Mouse (Mus musculus): ENCODE results near the gene Lactb. TPM values are rescaled to one million over a fixed set of nuclear protein-coding genes. Genes with fewer than 3 reads are reported as not detected.

Gene Lactb
- polyA plus RNA-seq, 1 experiment = 12.2 TPM

DNA sequence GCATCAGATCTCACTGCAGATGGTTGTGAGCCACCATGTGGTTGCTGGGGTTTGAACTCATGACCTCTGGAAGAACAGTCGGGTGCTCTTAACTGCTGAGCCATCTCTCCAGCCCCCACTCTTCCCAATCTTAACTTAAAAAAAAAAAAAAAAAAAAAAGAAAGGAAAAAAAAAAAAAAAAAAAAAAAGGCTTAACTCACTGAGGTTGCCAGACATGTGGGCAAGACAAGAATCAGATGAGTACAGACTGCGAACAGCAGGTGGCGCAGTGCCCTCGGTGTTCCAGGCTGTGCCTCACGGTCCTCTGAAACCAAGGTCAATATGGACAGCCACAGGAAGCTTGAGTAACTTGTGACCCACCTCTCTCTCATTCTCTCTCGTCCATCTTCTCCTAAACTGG is 25.8 kb upstream of the Lactb start:
- H3K27ac ChIP-seq (ENCODE audit: insufficient read depth, low read length) = no peak overlapping the region
- no peak overlapping the region for H3K9ac ChIP-seq (ENCODE audit: low read depth, poor library complexity, severe bottlenecking)
- no peak overlapping the region for H3K4me3 ChIP-seq (ENCODE audit: low read depth, low read length)
- no peaks in the 10 kb centered on the region for H3K9me3 ChIP-seq (replicated peaks; ENCODE audit: control insufficient read depth, insufficient read depth, low read length, poor library complexity, severe bottlenecking)
- H3K27me3 ChIP-seq (ENCODE audit: control insufficient read depth, insufficient read depth, low read length, poor library complexity, severe bottlenecking) = no peaks in the 10 kb centered on the region
- H3K36me3 ChIP-seq (ENCODE audit: control insufficient read depth, insufficient read depth, low read length, poor library complexity, severe bottlenecking) = no peaks in the 10 kb centered on the region
- TF ChIP-seq CTCF (IDR thresholded peaks at IDR 0.05; ENCODE audit: low read depth, low read length) = peak; percentile 91
- no peak for TF ChIP-seq POLR2A (IDR thresholded peaks at IDR 0.05; ENCODE audit: insufficient read depth, low read length)
- TF ChIP-seq EP300 (IDR thresholded peaks at IDR 0.05; ENCODE audit: insufficient read depth, low read depth, low read length) = peak; percentile 69; the same call in 1 of the 2 replicates
- no peaks in the 10 kb centered on the region for H3K4me1 ChIP-seq (ENCODE audit: control insufficient read depth, insufficient read depth, low read length)

DNA sequence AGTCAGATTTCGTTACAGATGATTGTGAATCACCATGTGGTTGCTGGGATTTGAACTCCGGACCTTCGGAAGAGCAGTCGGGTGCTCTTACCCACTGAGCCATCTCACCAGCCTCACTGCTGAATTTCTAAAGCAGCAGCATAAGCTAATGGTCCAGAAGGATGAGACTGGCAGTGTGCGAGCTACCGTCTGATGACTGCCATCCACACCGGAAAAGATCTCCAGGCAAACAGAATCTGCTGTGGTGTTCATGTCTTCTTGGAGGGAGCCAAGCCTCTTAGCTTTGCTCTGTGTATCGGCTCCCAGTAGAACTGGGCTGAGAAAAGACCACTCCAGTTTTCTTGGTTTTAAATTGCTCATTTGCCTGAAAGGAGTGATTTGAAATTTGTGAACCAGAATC is 24.4 kb upstream of the Lactb start:
- no peaks in the 10 kb centered on the region for H3K4me1 ChIP-seq (ENCODE audit: control insufficient read depth, insufficient read depth, low read length)
- TF ChIP-seq EP300 (IDR thresholded peaks at IDR 0.05; ENCODE audit: insufficient read depth, low read depth, low read length) (no peak), CTCF (IDR thresholded peaks at IDR 0.05; ENCODE audit: low read depth, low read length) (no peak), POLR2A (IDR thresholded peaks at IDR 0.05; ENCODE audit: insufficient read depth, low read length) (no peak)
- H3K27ac ChIP-seq (ENCODE audit: insufficient read depth, low read length) = no peak overlapping the region
- H3K27me3 ChIP-seq (ENCODE audit: control insufficient read depth, insufficient read depth, low read length, poor library complexity, severe bottlenecking) = no peaks in the 10 kb centered on the region
- no peaks in the 10 kb centered on the region for H3K36me3 ChIP-seq (ENCODE audit: control insufficient read depth, insufficient read depth, low read length, poor library complexity, severe bottlenecking)
- no peak overlapping the region for H3K9ac ChIP-seq (ENCODE audit: low read depth, poor library complexity, severe bottlenecking)
- no peak overlapping the region for H3K4me3 ChIP-seq (ENCODE audit: low read depth, low read length)
- H3K9me3 ChIP-seq (replicated peaks; ENCODE audit: control insufficient read depth, insufficient read depth, low read length, poor library complexity, severe bottlenecking) = no peaks in the 10 kb centered on the region

DNA sequence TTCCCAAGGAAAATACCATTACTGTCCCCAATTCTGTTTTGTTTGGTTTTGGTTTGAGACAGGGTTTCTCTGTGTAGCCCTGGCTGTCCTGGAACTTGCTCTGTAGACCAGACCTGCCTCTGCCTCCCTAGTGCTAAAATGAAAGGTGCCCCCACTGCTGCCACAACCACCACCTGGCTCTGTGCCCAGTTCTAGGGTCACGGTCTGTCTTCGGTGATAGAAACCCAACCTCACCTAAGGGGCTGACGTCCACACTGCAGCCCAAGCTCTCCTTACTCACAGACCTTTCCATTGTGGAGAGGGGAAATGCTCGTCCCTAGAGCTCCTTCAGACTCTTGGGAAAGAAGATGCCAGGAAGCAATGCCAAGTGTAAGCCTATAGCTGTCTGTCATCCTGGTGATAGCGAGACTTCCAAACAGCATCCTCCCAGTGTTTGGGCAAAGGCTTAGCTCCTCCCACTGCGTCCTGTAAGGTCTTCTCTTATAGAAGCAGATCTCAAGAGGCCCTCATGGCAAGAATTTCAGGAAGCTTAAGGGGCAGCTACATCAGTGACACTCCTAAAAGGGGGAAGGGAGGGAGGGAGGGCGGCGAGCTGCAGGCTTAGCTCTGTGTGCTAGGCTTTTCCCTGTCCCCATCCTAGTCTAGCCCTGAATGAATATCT is 16.6 kb upstream of the Lactb start:
- Histone ChIP-seq H3K4me1 (ENCODE audit: control insufficient read depth, insufficient read depth, low read length) (no peaks in the 10 kb centered on the region), H3K27ac (ENCODE audit: insufficient read depth, low read length) (no peak overlapping the region), H3K27me3 (ENCODE audit: control insufficient read depth, insufficient read depth, low read length, poor library complexity, severe bottlenecking) (no peaks in the 10 kb centered on the region), H3K4me3 (ENCODE audit: low read depth, low read length) (no peak overlapping the region), H3K9ac (ENCODE audit: low read depth, poor library complexity, severe bottlenecking) (no peak overlapping the region), H3K36me3 (ENCODE audit: control insufficient read depth, insufficient read depth, low read length, poor library complexity, severe bottlenecking) (no peaks in the 10 kb centered on the region), H3K9me3 (replicated peaks; ENCODE audit: control insufficient read depth, insufficient read depth, low read length, poor library complexity, severe bottlenecking) (no peaks in the 10 kb centered on the region)
- TF ChIP-seq EP300 (IDR thresholded peaks at IDR 0.05; ENCODE audit: insufficient read depth, low read depth, low read length) = no peak
- TF ChIP-seq POLR2A (IDR thresholded peaks at IDR 0.05; ENCODE audit: insufficient read depth, low read length) = no peak
- TF ChIP-seq CTCF (IDR thresholded peaks at IDR 0.05; ENCODE audit: low read depth, low read length) = no peak

DNA sequence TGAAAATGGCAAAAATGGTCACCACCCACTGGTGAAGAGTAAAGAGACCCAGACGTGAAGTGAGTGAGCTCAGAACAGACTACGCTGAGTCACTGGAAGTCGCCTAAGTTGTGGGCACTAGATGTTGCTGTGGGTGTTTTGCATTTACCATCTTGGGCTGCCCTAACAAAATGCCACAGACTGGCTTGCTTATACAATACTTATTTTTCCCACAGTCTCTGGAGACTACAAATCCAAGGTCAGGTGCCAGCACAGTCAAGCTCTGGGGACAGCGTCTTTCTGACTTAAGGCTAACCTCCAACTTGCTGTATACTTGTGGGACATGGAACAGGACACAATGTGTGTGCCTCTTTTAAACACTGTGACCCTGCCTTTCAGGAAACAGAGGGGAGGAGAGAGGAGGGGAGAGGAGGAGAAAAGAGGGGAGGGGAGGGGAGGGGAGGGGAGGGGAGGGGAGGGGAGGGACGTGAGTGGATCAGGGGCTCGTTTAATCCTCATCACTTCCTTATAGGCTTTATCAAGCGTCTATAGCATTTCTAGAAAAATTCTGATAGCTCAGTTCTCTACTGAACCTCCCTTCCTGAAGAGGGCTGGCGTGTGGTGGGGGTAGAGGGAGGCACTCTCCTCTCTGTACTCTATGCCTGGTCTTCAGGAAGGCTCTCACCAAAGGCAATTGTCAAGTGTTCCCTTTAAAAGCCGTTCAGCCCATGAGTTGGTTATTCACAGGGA is 15.9 kb upstream of the Lactb start:
- H3K27me3 ChIP-seq (ENCODE audit: control insufficient read depth, insufficient read depth, low read length, poor library complexity, severe bottlenecking) = no peaks in the 10 kb centered on the region
- no peaks in the 10 kb centered on the region for H3K4me1 ChIP-seq (ENCODE audit: control insufficient read depth, insufficient read depth, low read length)
- H3K9ac ChIP-seq (ENCODE audit: low read depth, poor library complexity, severe bottlenecking) = no peak overlapping the region
- TF ChIP-seq CTCF (IDR thresholded peaks at IDR 0.05; ENCODE audit: low read depth, low read length) = no peak
- TF ChIP-seq EP300 (IDR thresholded peaks at IDR 0.05; ENCODE audit: insufficient read depth, low read depth, low read length) = no peak
- TF ChIP-seq POLR2A (IDR thresholded peaks at IDR 0.05; ENCODE audit: insufficient read depth, low read length) = no peak
- H3K27ac ChIP-seq (ENCODE audit: insufficient read depth, low read length) = no peak overlapping the region
- H3K9me3 ChIP-seq (replicated peaks; ENCODE audit: control insufficient read depth, insufficient read depth, low read length, poor library complexity, severe bottlenecking) = no peaks in the 10 kb centered on the region
- H3K36me3 ChIP-seq (ENCODE audit: control insufficient read depth, insufficient read depth, low read length, poor library complexity, severe bottlenecking) = no peaks in the 10 kb centered on the region
- H3K4me3 ChIP-seq (ENCODE audit: low read depth, low read length) = no peak overlapping the region

DNA sequence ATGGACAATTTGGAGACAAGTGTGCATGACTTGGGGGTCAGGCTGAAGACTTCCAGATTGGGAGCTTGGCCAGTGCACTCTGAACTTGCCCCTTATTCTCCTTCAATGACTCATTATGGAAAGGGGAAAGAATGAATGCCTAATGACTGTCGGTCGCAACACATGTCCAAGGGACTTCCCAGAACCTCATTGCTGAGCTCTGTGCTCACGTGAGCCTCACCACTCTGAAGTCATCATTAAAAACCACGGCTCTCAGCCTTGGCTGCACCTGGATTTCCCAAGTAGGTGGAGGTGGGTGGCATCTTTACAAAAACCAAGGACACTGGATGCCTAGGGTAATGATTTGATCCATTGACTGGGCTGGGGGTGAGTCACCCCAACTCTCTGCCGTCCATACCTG is 14.8 kb upstream of the Lactb start:
- no peak overlapping the region for H3K4me3 ChIP-seq (ENCODE audit: low read depth, low read length)
- H3K4me1 ChIP-seq (ENCODE audit: control insufficient read depth, insufficient read depth, low read length) = no peaks in the 10 kb centered on the region
- no peak overlapping the region for H3K9ac ChIP-seq (ENCODE audit: low read depth, poor library complexity, severe bottlenecking)
- H3K36me3 ChIP-seq (ENCODE audit: control insufficient read depth, insufficient read depth, low read length, poor library complexity, severe bottlenecking) = no peaks in the 10 kb centered on the region
- H3K27me3 ChIP-seq (ENCODE audit: control insufficient read depth, insufficient read depth, low read length, poor library complexity, severe bottlenecking) = no peaks in the 10 kb centered on the region
- no peak overlapping the region for H3K27ac ChIP-seq (ENCODE audit: insufficient read depth, low read length)
- TF ChIP-seq EP300 (IDR thresholded peaks at IDR 0.05; ENCODE audit: insufficient read depth, low read depth, low read length) (no peak), CTCF (IDR thresholded peaks at IDR 0.05; ENCODE audit: low read depth, low read length) (no peak)
- H3K9me3 ChIP-seq (replicated peaks; ENCODE audit: control insufficient read depth, insufficient read depth, low read length, poor library complexity, severe bottlenecking) = no peaks in the 10 kb centered on the region

DNA sequence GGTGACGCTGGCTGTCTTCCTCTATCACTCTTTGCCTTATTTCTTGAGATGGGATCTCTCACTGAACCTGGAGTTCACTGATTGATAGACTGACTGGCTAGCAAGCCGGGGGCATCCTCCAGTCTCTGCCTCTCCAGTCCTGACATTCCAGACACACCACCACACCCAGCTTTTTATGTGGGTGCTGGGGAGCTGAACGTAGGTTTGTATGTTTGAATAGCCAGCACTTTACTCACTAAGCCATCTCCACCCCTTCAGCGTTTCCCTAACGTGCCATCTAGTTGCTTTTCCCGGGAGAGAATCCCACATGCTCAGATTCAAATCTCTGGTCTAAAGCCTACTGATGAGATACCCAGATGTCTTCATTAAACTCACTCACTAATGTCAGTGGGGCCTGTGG is 14.3 kb upstream of the Lactb start:
- TF ChIP-seq POLR2A (IDR thresholded peaks at IDR 0.05; ENCODE audit: insufficient read depth, low read length) (no peak), CTCF (IDR thresholded peaks at IDR 0.05; ENCODE audit: low read depth, low read length) (no peak), EP300 (IDR thresholded peaks at IDR 0.05; ENCODE audit: insufficient read depth, low read depth, low read length) (no peak)
- no peak overlapping the region for H3K9ac ChIP-seq (ENCODE audit: low read depth, poor library complexity, severe bottlenecking)
- H3K4me1 ChIP-seq (ENCODE audit: control insufficient read depth, insufficient read depth, low read length) = no peaks in the 10 kb centered on the region
- H3K27me3 ChIP-seq (ENCODE audit: control insufficient read depth, insufficient read depth, low read length, poor library complexity, severe bottlenecking) = no peaks in the 10 kb centered on the region
- H3K27ac ChIP-seq (ENCODE audit: insufficient read depth, low read length) = no peak overlapping the region
- H3K36me3 ChIP-seq (ENCODE audit: control insufficient read depth, insufficient read depth, low read length, poor library complexity, severe bottlenecking) = no peaks in the 10 kb centered on the region
- H3K4me3 ChIP-seq (ENCODE audit: low read depth, low read length) = no peak overlapping the region
- no peaks in the 10 kb centered on the region for H3K9me3 ChIP-seq (replicated peaks; ENCODE audit: control insufficient read depth, insufficient read depth, low read length, poor library complexity, severe bottlenecking)
